Mouse (Mus musculus): ENCODE data around the gene Rab6b. TPM values are rescaled to one million over a fixed set of nuclear protein-coding genes. Genes with fewer than 3 reads are reported as not detected.

Gene Rab6b
- polyA plus RNA-seq, 1 experiment = 11.4 TPM

- peak; percentile 61 for TF ChIP-seq CTCF (IDR thresholded peaks at IDR 0.05; ENCODE audit: low read depth, low read length)
- TF ChIP-seq POLR2A (IDR thresholded peaks at IDR 0.05; ENCODE audit: borderline replicate concordance, low read depth, low read length) = no peak
- H3K4me3 ChIP-seq (ENCODE audit: insufficient read depth, low read length) = peak overlapping the region; percentile 39
- H3K27ac ChIP-seq (ENCODE audit: insufficient read depth, low read depth, low read length) = no peak overlapping the region
- H3K4me1 ChIP-seq (ENCODE audit: control insufficient read depth, insufficient read depth, low read length) = peaks cover 5% of the 10 kb centered on the region
These were observed 19.3 kb upstream of the Rab6b start for GRCm38 (mm10) chr9:103092248-103092647.

- Histone ChIP-seq H3K27ac (ENCODE audit: insufficient read depth, low read depth, low read length) (no peak overlapping the region), H3K4me3 (ENCODE audit: insufficient read depth, low read length) (no peak overlapping the region), H3K4me1 (ENCODE audit: control insufficient read depth, insufficient read depth, low read length) (peaks cover 5% of the 10 kb centered on the region)
- TF ChIP-seq CTCF (IDR thresholded peaks at IDR 0.05; ENCODE audit: low read depth, low read length) = no peak
- no peak for TF ChIP-seq POLR2A (IDR thresholded peaks at IDR 0.05; ENCODE audit: borderline replicate concordance, low read depth, low read length)
These were observed 17.9 kb upstream of the Rab6b start for GRCm38 (mm10) chr9:103093681-103094080.

- peaks cover 13% of the 10 kb centered on the region for H3K4me1 ChIP-seq (ENCODE audit: control insufficient read depth, insufficient read depth, low read length)
- H3K27ac ChIP-seq (ENCODE audit: insufficient read depth, low read depth, low read length) = peak overlapping the region; percentile 21
- H3K4me3 ChIP-seq (ENCODE audit: insufficient read depth, low read length) = peak overlapping the region; percentile 51
These were observed 3.2 kb upstream of the Rab6b start for GRCm38 (mm10) chr9:103108341-103108798.

- Histone ChIP-seq H3K27ac (ENCODE audit: insufficient read depth, low read depth, low read length) (peak overlapping the region; percentile 43; the same call in 1 of the 2 replicates), H3K4me3 (ENCODE audit: insufficient read depth, low read length) (peak overlapping the region; percentile 79), H3K4me1 (ENCODE audit: control insufficient read depth, insufficient read depth, low read length) (peaks cover 13% of the 10 kb centered on the region)
- TF ChIP-seq CTCF (IDR thresholded peaks at IDR 0.05; ENCODE audit: low read depth, low read length) (no peak), POLR2A (IDR thresholded peaks at IDR 0.05; ENCODE audit: borderline replicate concordance, low read depth, low read length) (no peak)
These were observed 2.5 kb upstream of the Rab6b start for GRCm38 (mm10) chr9:103108943-103109670.

GRCm38 (mm10) chr9:103109911-103110310, 1.7 kb upstream of the Rab6b start:
- Histone ChIP-seq H3K4me3 (ENCODE audit: insufficient read depth, low read length) (no peak overlapping the region), H3K27ac (ENCODE audit: insufficient read depth, low read depth, low read length) (no peak overlapping the region), H3K4me1 (ENCODE audit: control insufficient read depth, insufficient read depth, low read length) (peaks cover 13% of the 10 kb centered on the region)
- TF ChIP-seq CTCF (IDR thresholded peaks at IDR 0.05; ENCODE audit: low read depth, low read length) = no peak
- TF ChIP-seq POLR2A (IDR thresholded peaks at IDR 0.05; ENCODE audit: borderline replicate concordance, low read depth, low read length) = no peak

- H3K4me3 ChIP-seq (ENCODE audit: insufficient read depth, low read length) = peak overlapping the region; percentile 78
- TF ChIP-seq POLR2A (IDR thresholded peaks at IDR 0.05; ENCODE audit: borderline replicate concordance, low read depth, low read length) (no peak), CTCF (IDR thresholded peaks at IDR 0.05; ENCODE audit: low read depth, low read length) (no peak)
- H3K27ac ChIP-seq (ENCODE audit: insufficient read depth, low read depth, low read length) = no peak overlapping the region
These were observed 673 bp upstream of the Rab6b start for GRCm38 (mm10) chr9:103110727-103111501.

GRCm38 (mm10) chr9:103112471-103113271, 1.1 kb downstream of the Rab6b start:
- no peak for TF ChIP-seq POLR2A (IDR thresholded peaks at IDR 0.05; ENCODE audit: borderline replicate concordance, low read depth, low read length)
- TF ChIP-seq CTCF (IDR thresholded peaks at IDR 0.05; ENCODE audit: low read depth, low read length) = no peak
- H3K4me1 ChIP-seq (ENCODE audit: control insufficient read depth, insufficient read depth, low read length) = peaks cover 13% of the 10 kb centered on the region
- H3K27ac ChIP-seq (ENCODE audit: insufficient read depth, low read depth, low read length) = no peak overlapping the region
- peak overlapping the region; percentile 78 for H3K4me3 ChIP-seq (ENCODE audit: insufficient read depth, low read length)

More at GRCm38 (mm10) chr9:103110727-103111501, 673 bp upstream of the Rab6b start:
- peaks cover 13% of the 10 kb centered on the region for H3K4me1 ChIP-seq (ENCODE audit: control insufficient read depth, insufficient read depth, low read length)

- TF ChIP-seq POLR2A (IDR thresholded peaks at IDR 0.05; ENCODE audit: borderline replicate concordance, low read depth, low read length) (no peak), CTCF (IDR thresholded peaks at IDR 0.05; ENCODE audit: low read depth, low read length) (no peak)
- Histone ChIP-seq H3K4me1 (ENCODE audit: control insufficient read depth, insufficient read depth, low read length) (peaks cover 13% of the 10 kb centered on the region), H3K4me3 (ENCODE audit: insufficient read depth, low read length) (no peak overlapping the region), H3K27ac (ENCODE audit: insufficient read depth, low read depth, low read length) (no peak overlapping the region)
These were observed 1.8 kb downstream of the Rab6b start for GRCm38 (mm10) chr9:103113351-103113750.

GRCm38 (mm10) chr9:103114326-103114725, 2.7 kb downstream of the Rab6b start:
- no peak overlapping the region for H3K27ac ChIP-seq (ENCODE audit: insufficient read depth, low read depth, low read length)
- H3K4me1 ChIP-seq (ENCODE audit: control insufficient read depth, insufficient read depth, low read length) = peaks cover 13% of the 10 kb centered on the region
- H3K4me3 ChIP-seq (ENCODE audit: insufficient read depth, low read length) = no peak overlapping the region
- no peak for TF ChIP-seq POLR2A (IDR thresholded peaks at IDR 0.05; ENCODE audit: borderline replicate concordance, low read depth, low read length)
- no peak for TF ChIP-seq CTCF (IDR thresholded peaks at IDR 0.05; ENCODE audit: low read depth, low read length)
